Mouse (Mus musculus): ENCODE results near the gene Fbxo6.
"Not testable (repeated sequence)": the region's sequence is repeated elsewhere in the genome, so short reads cannot be mapped to it uniquely, and the experiment has no call there.

The Fbxo6 gene

DNA sequence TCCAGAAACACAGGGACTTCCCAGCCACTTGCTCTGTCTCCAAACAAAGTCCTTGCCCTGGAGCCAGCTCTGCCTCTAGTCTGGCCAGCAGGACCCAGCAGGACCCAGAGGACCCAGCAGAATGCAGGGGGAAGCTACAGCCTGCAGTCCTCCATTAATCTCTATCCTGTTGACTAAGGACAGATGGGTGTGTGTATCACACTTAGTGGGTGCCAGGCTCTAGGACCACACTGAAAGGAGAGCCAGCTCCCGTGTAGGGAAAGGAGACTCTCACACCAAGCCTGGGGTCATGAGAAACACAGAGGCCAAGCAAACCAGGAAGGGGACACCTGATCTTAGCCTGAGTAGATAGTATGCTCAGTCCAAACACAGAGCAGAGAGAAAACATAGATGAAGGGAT lies 23.7 kb downstream of the Fbxo6 start:
- no peak for DNase-seq (ENCODE audit: low spot score in 2 of 2)

- no peak for DNase-seq (ENCODE audit: low spot score in 2 of 2)
Observed at GRCm38 (mm10) chr4:148122694-148123066, 29.3 kb downstream of the Fbxo6 start.

GRCm38 (mm10) chr4:148121982-148122693 lies 29.8 kb downstream of the Fbxo6 start:
- no peak for DNase-seq (ENCODE audit: low spot score in 2 of 2)

DNA sequence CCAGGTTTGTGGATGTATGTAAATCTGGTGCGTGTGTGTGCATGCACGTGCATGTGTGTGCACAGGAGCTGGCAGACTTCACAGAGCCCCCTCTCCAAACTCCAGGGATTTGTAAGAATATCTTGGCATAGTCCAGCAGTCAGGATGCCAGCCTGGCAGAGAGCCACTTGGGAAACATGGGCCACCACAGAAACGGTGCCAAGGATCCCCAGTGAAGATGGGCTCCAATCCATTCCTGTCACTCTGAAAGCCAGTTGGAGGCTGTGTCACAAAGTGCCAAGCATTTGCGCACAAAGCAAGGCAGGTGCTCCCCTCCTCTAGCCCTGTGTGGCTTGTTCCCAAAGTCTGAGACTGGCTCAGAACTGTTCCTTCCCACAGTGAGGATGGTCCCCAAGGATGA lies 30.6 kb downstream of the Fbxo6 start:
- peak in 1 of 2 experiments; percentile 40 for DNase-seq (ENCODE audit: low spot score in 2 of 2)

DNA sequence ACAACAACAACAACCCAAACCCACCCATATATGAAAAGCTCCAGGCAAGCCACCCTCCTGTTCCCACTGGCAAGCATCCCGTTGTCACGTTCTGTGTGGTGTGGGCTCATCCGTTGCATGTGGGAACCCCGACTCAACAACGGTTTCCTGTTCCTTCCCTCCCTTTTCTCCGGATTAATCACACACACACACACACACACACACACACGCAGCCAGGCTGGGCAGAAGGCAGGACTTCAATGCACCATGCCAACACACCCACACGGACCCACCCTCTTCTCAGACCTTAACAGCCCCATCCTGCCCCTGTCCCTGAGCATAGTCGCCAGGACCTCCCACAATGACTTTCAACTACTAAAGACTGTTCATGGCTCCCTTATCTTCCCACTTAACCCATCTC lies 31.4 kb downstream of the Fbxo6 start:
- no peak for DNase-seq (ENCODE audit: low spot score in 2 of 2)

DNA sequence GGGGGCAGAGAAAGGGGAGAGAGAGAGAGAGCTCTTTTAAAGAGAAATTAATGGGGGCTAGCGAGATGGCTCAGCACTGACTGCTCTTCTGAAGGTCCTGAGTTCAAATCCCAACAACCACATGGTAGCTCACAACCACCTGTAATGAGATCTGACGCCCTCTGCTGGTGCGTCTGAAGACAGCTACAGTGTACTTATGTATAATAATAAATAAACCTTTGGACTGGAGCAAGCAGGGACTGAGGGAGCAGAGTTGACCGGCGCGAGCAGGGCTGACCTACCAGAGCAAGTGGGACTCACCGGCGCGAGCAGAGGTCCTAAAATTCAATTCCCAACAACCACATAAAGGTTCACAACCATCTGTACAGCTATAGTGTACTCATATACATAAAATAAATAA lies 32.4 kb downstream of the Fbxo6 start:
- not testable (repeated sequence) for DNase-seq (ENCODE audit: low spot score in 2 of 2)

GRCm38 (mm10) chr4:148117392-148117791 lies 34.5 kb downstream of the Fbxo6 start:
- DNase-seq (ENCODE audit: low spot score in 2 of 2) = no peak

- no peak for DNase-seq (ENCODE audit: low spot score in 2 of 2)
Observed at GRCm38 (mm10) chr4:148116657-148117056, 35.3 kb downstream of the Fbxo6 start.

- no peak for DNase-seq (ENCODE audit: low spot score in 2 of 2)
Observed at GRCm38 (mm10) chr4:148115467-148115866, 36.5 kb downstream of the Fbxo6 start.

DNA sequence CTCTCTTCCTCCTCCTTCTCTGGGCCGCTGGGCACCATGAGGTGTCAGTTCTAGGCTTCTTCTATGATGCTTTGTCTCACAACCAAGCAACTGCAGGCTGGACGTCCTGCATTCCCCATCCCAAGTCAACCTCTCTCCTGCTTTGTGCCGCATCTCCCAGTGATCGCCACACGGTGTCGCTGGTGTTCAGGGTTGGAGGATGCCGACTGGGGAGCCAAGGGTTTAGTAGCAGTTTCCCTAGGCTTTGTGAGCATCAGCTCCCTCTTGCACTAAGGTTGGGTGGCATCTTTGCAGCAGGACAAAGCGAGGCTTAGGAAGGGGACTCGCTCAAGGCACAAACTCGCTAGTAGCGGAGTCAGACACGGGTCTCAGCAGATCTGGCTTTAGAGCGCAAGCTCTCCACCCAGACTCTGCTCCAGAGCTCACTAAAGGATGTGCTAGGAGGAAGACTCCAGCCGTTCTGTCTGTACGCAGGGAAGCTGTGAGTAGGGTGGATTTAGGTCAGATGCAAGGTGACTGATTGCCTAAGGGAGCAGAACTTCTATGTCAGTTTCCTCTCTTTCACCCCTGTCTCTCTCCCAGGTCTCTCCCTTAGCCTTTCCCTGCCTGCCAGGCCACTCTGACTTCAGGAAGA lies 37.1 kb downstream of the Fbxo6 start:
- DNase-seq (ENCODE audit: low spot score in 2 of 2) = peak; percentile 56 to 75

- no peak for DNase-seq (ENCODE audit: low spot score in 2 of 2)
Observed at GRCm38 (mm10) chr4:148112519-148112918, 39.4 kb downstream of the Fbxo6 start.

- no peak for DNase-seq (ENCODE audit: low spot score in 2 of 2)
Observed at GRCm38 (mm10) chr4:148109215-148109614, 42.7 kb downstream of the Fbxo6 start.

DNA sequence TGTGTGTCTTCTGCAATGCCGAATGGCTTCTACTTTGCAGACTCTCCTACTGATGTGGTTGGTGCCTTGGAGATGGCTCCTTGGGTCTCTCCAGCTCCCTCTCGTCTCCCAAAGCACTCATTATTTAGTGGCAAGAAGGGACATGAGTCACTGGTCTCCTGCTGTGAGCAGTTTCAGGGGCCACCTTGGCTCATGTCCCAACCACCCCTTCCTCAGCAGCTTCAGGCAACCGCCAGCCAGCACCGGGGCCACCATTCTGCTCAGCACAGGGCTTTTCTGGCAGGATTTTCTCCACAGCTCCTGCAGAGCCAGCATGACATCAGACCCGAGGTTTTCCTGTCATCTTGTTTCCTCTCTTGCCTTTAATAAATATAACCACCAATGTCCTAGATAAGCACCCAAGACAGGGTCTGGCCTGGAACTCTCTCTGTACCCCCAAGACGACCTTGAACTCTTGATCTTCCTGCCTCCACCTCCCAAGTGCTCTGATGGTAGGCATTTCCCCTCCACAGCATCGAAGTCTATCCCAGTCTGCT lies 43.3 kb downstream of the Fbxo6 start:
- no peak for DNase-seq (ENCODE audit: low spot score in 2 of 2)

DNA sequence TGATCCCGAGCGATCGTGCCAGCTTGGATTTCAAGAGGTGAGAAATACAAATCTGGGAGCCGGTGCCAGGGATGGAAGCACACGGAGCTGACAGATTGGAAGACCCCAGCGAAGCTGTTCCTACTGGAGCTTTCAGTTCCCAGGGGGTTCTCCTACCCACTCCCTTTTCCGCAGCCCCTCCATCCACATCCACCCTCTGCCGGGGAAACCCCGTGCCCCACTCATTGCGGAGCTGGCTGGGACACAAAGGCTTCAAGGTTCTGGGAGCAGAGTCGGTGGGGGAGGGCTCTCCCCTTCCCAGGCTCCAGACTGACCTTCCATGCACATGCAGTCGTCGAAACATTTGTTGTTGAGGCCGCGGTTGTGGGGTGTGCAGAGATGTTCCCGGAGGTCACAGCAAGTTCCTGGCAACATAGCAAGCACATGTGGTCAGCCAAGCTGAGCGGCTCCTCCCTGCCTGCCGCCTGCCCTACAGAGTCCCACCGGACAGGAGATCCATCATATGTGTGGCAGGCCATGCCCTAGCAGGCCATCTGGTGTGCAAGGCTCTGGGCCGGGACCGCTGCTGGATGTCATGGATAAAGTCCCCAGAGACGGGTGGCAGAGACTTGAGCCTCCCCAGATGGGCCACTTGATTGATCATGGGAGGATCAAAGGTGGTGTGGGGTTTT lies 44.2 kb downstream of the Fbxo6 start:
- DNase-seq (ENCODE audit: low spot score in 2 of 2) = no peak

GRCm38 (mm10) chr4:148104146-148104545 lies 47.8 kb downstream of the Fbxo6 start:
- DNase-seq (ENCODE audit: low spot score in 2 of 2) = no peak

DNA sequence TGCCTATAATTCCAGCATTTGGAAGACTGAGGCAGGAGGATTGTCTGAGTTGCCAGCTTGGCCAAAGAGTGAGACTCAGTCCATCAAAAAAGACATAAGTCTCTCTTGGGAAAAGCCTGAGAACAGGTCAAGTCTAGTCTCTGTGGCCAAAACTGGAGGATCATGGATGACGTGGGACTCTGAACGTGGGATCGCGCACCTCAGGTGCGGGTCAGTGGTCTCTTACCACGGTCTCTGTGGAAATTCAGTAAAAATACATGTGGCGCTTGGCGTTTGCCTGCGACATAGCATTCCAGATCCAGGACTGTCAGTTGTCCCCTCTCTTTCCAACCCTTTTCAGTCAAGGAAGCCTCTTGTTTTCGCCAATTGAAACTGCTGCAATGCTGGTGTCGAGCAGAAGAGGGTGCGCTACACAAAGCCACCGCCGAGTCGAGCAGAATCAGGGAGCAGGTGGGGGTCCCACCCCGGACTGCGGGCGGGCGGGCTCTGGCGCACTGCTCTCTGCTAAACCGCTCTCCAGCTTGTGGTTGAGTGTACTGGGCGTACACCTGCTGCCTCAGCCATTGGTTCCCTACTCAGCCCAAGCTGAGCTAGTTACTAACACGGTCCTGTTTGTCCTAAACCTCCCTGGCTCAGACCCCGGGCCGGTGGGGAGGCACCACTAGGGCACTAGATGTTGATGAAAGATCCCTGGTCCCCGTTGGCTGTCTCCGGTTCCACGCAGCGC lies 50.0 kb downstream of the Fbxo6 start:
- DNase-seq (ENCODE audit: low spot score in 2 of 2) = peak; percentile 56 to 70

DNA sequence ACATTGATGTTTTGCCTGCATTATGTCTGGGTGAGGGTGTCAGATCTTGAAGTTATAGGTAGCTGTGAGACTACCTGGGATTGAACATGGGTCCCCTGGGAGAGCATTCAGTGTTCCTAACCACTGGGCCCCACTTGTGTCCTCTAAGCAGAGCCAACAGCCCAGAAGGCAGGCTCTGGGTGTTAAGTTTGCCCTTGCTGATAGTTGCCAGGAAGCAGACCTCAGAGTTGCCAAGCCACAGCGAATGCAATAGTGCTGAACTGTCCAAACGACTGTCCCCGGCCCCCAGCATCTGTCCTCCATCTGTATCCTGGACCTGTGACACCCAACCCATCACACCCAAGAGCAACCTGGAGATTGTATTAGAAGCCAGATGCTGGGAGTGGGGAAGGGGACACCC lies 53.3 kb downstream of the Fbxo6 start:
- no peak for DNase-seq (ENCODE audit: low spot score in 2 of 2)

DNA sequence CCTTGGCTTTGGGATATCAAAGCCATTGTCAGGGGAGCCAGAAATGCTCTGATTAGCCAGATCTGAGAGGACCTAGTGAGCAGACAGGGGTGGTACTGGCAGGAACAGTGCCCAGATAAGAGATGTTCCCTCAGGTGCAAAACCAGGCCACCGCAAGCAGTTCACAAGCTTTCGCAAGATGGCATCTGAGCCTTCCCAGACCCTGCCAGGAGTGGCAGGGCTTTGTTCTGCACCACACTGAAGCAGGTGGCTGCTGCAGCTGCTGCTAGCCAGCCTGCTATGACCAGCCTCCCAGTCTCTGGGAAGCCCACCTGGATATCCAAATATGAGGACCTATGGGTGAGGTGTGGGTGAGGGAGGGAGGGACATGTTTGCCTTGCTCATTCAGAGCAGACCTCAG lies 54.0 kb downstream of the Fbxo6 start:
- DNase-seq (ENCODE audit: low spot score in 2 of 2) = no peak
